Mouse (Mus musculus): ENCODE measurements at regions not wholly inside any gene's neighbourhood (a gene's known extent, or its start where the extent isn't known, plus 50 kb on each side); places are given as distances from the start of the nearest gene placed in this dataset.

GRCm38 (mm10) chr12:74679149-74679548 is 363.0 kb upstream of the Gm11042 start:
- Histone ChIP-seq H3K4me3 (ENCODE audit: insufficient read depth in 1 of 2, low read depth in 2 of 2, low read length in 2 of 2) (no peak overlapping the region), H3K9me3 (ENCODE audit: control insufficient read depth, low read length) (no peaks in the 10 kb centered on the region), H3K4me1 (replicated peaks; ENCODE audit: control insufficient read depth in 2 of 2, insufficient read depth in 2 of 2, low read length in 1 of 2) (no peaks in the 10 kb centered on the region), H3K27ac (no peak overlapping the region), H3K4me2 (ENCODE audit: low read depth) (no peak overlapping the region), H3K27me3 (ENCODE audit: control insufficient read depth, insufficient read depth, low read length) (no peaks in the 10 kb centered on the region), H3K36me3 (replicated peaks; ENCODE audit: control insufficient read depth, insufficient read depth, low read depth) (no peaks in the 10 kb centered on the region), H3K9ac (replicated peaks) (no peak overlapping the region)
- ATAC-seq (ENCODE audit: insufficient read depth) (no peak), DNase-seq (ENCODE audit: low read depth in 3 of 3, low spot score in 3 of 3) (no peak)
- 68% methylated on average over 3 of the region's 3 CpGs for WGBS (ENCODE audit: insufficient replicate concordance)
- TF ChIP-seq EP300 (IDR thresholded peaks at IDR 0.05; ENCODE audit: low read depth) (no peak), CTCF (IDR thresholded peaks at IDR 0.05; ENCODE audit: low read depth) (no peak)

- ATAC-seq (ENCODE audit: insufficient read depth) (no peak), DNase-seq (ENCODE audit: low read depth in 3 of 3, low spot score in 3 of 3) (no peak)
- no peaks in the 10 kb centered on the region for H3K36me3 ChIP-seq (replicated peaks; ENCODE audit: control insufficient read depth, insufficient read depth, low read depth)
- 56% methylated on average over 2 of the region's 2 CpGs for WGBS (ENCODE audit: insufficient replicate concordance)
- H3K4me1 ChIP-seq (replicated peaks; ENCODE audit: control insufficient read depth in 2 of 2, insufficient read depth in 2 of 2, low read length in 1 of 2), result no peaks in the 10 kb centered on the region
- H3K9ac ChIP-seq (replicated peaks), result no peak overlapping the region
- no peak overlapping the region for H3K4me3 ChIP-seq (ENCODE audit: insufficient read depth in 1 of 2, low read depth in 2 of 2, low read length in 2 of 2)
- H3K27me3 ChIP-seq (ENCODE audit: control insufficient read depth, insufficient read depth, low read length), result no peaks in the 10 kb centered on the region
- H3K27ac ChIP-seq, result no peak overlapping the region
- H3K4me2 ChIP-seq (ENCODE audit: low read depth), result no peak overlapping the region
- H3K9me3 ChIP-seq (ENCODE audit: control insufficient read depth, low read length), result no peaks in the 10 kb centered on the region
- TF ChIP-seq EP300 (IDR thresholded peaks at IDR 0.05; ENCODE audit: low read depth), result no peak
- TF ChIP-seq CTCF (IDR thresholded peaks at IDR 0.05; ENCODE audit: low read depth), result no peak
These were observed 361.6 kb upstream of the Gm11042 start for GRCm38 (mm10) chr12:74677835-74678234.

- no peak for DNase-seq (ENCODE audit: low read depth in 3 of 3, low spot score in 3 of 3)
- no peak overlapping the region for H3K9ac ChIP-seq (replicated peaks)
- no peaks in the 10 kb centered on the region for H3K36me3 ChIP-seq (replicated peaks; ENCODE audit: control insufficient read depth, insufficient read depth, low read depth)
- H3K4me2 ChIP-seq (ENCODE audit: low read depth), result no peak overlapping the region
- H3K9me3 ChIP-seq (ENCODE audit: control insufficient read depth, low read length), result no peaks in the 10 kb centered on the region
- no peak overlapping the region for H3K4me3 ChIP-seq (ENCODE audit: insufficient read depth in 1 of 2, low read depth in 2 of 2, low read length in 2 of 2)
- H3K4me1 ChIP-seq (replicated peaks; ENCODE audit: control insufficient read depth in 2 of 2, insufficient read depth in 2 of 2, low read length in 1 of 2), result no peaks in the 10 kb centered on the region
- H3K27me3 ChIP-seq (ENCODE audit: control insufficient read depth, insufficient read depth, low read length), result no peaks in the 10 kb centered on the region
- TF ChIP-seq EP300 (IDR thresholded peaks at IDR 0.05; ENCODE audit: low read depth), result no peak
- no peak for TF ChIP-seq CTCF (IDR thresholded peaks at IDR 0.05; ENCODE audit: low read depth)
- no peak overlapping the region for H3K27ac ChIP-seq
- ATAC-seq (ENCODE audit: insufficient read depth), result no peak
These were observed 342.2 kb upstream of the Gm11042 start for GRCm38 (mm10) chr12:74658406-74658805.

GRCm38 (mm10) chr12:74657036-74657648 is 340.9 kb upstream of the Gm11042 start:
- H3K36me3 ChIP-seq (replicated peaks; ENCODE audit: control insufficient read depth, insufficient read depth, low read depth), result no peaks in the 10 kb centered on the region
- no peak for DNase-seq (ENCODE audit: low read depth in 3 of 3, low spot score in 3 of 3)
- ATAC-seq (ENCODE audit: insufficient read depth), result no peak
- no peak overlapping the region for H3K4me3 ChIP-seq (ENCODE audit: insufficient read depth in 1 of 2, low read depth in 2 of 2, low read length in 2 of 2)
- no peak for TF ChIP-seq EP300 (IDR thresholded peaks at IDR 0.05; ENCODE audit: low read depth)
- no peak for TF ChIP-seq CTCF (IDR thresholded peaks at IDR 0.05; ENCODE audit: low read depth)
- H3K27ac ChIP-seq, result no peak overlapping the region
- H3K9me3 ChIP-seq (ENCODE audit: control insufficient read depth, low read length), result no peaks in the 10 kb centered on the region
- H3K4me1 ChIP-seq (replicated peaks; ENCODE audit: control insufficient read depth in 2 of 2, insufficient read depth in 2 of 2, low read length in 1 of 2), result no peaks in the 10 kb centered on the region
- H3K27me3 ChIP-seq (ENCODE audit: control insufficient read depth, insufficient read depth, low read length), result no peaks in the 10 kb centered on the region
- no peak overlapping the region for H3K9ac ChIP-seq (replicated peaks)
- no peak overlapping the region for H3K4me2 ChIP-seq (ENCODE audit: low read depth)
- 42% methylated on average over 2 of the region's 2 CpGs for WGBS (ENCODE audit: insufficient replicate concordance)

GRCm38 (mm10) chr12:74651256-74651655 is 335.1 kb upstream of the Gm11042 start:
- Histone ChIP-seq H3K36me3 (replicated peaks; ENCODE audit: control insufficient read depth, insufficient read depth, low read depth) (no peaks in the 10 kb centered on the region), H3K4me3 (ENCODE audit: insufficient read depth in 1 of 2, low read depth in 2 of 2, low read length in 2 of 2) (no peak overlapping the region), H3K27ac (no peak overlapping the region), H3K4me2 (ENCODE audit: low read depth) (no peak overlapping the region), H3K4me1 (replicated peaks; ENCODE audit: control insufficient read depth in 2 of 2, insufficient read depth in 2 of 2, low read length in 1 of 2) (no peaks in the 10 kb centered on the region), H3K9me3 (ENCODE audit: control insufficient read depth, low read length) (no peaks in the 10 kb centered on the region), H3K27me3 (ENCODE audit: control insufficient read depth, insufficient read depth, low read length) (no peaks in the 10 kb centered on the region), H3K9ac (replicated peaks) (no peak overlapping the region)
- TF ChIP-seq CTCF (IDR thresholded peaks at IDR 0.05; ENCODE audit: low read depth) (no peak), EP300 (IDR thresholded peaks at IDR 0.05; ENCODE audit: low read depth) (no peak)
- 48% methylated on average over 1 of the region's 1 CpGs for WGBS (ENCODE audit: insufficient replicate concordance)
- ATAC-seq (ENCODE audit: insufficient read depth) (no peak), DNase-seq (ENCODE audit: low read depth in 3 of 3, low spot score in 3 of 3) (no peak)
